Mouse (Mus musculus) liver, embryonic 15.5 days (tissue): ENCODE data around the gene Draxin. TPM values are rescaled to one million over a fixed set of nuclear protein-coding genes. Genes with fewer than 3 reads are reported as not detected.

Source experiments
- ATAC-seq: fragments of 200-750 bp; cut with Nextera tagmentation; 2 replicates; pipeline ENCODE4 v1.8.0; 2017; ENCODE audit warnings: moderate number of reproducible peaks, mild to moderate bottlenecking, moderate library complexity; ENCODE audit not compliant: insufficient read depth
- H3K27ac ChIP-seq: fragments of 300-500 bp; sonication (generic); replicated peaks from 2 replicates; pipeline ENCODE4 v1.5.1; 2015; ENCODE audit warnings: mild to moderate bottlenecking, inconsistent platforms
- H3K27me3 ChIP-seq: fragments of 300-500 bp; sonication (generic); 2 replicates; pipeline ENCODE4 v1.6.1; 2015; ENCODE audit warnings: mild to moderate bottlenecking, inconsistent platforms
- H3K36me3 ChIP-seq: fragments of 300-500 bp; sonication (generic); replicated peaks from 2 replicates; pipeline ENCODE4 v1.6.1; 2015; ENCODE audit warnings: moderate library complexity, mild to moderate bottlenecking, inconsistent platforms
- H3K4me1 ChIP-seq: fragments of 300-500 bp; sonication (generic); replicated peaks from 2 replicates; pipeline ENCODE4 v1.6.1; 2015; ENCODE audit warnings: inconsistent platforms
- H3K4me2 ChIP-seq: fragments of 300-500 bp; sonication (generic); 2 replicates; pipeline ENCODE4 v1.6.1; 2015; ENCODE audit warnings: moderate library complexity, mild to moderate bottlenecking, inconsistent platforms
- H3K4me3 ChIP-seq: fragments of 300-500 bp; sonication (generic); replicated peaks from 2 replicates; pipeline ENCODE4 v1.5.1; 2015; ENCODE audit warnings: mild to moderate bottlenecking, inconsistent platforms
- H3K9ac ChIP-seq: fragments of 300-500 bp; sonication (generic); 2 replicates; pipeline ENCODE4 v1.6.1; 2015; ENCODE audit warnings: moderate library complexity, mild to moderate bottlenecking, inconsistent platforms
- H3K9me3 ChIP-seq: fragments of 300-500 bp; sonication (generic); replicated peaks from 2 replicates; pipeline ENCODE4 v1.6.1; 2016; ENCODE audit warnings: inconsistent platforms
- WGBS: fragments of 180-500 bp; shearing (Covaris S2); methylation state at CpG from one replicate; pipeline ENCODE4 v1.1.7; 2015; ENCODE audit warnings: mixed read lengths; ENCODE audit not compliant: insufficient replicate concordance; 5-methylcytosine and 5-hydroxymethylcytosine counted together
- polyA plus RNA-seq: library from polyadenylated mRNA; unstranded; fragments of >200 nt; fragmentation: Nextera tagmentation; extraction: Ambion mirVana; gene quantifications from 2 replicates; pipeline ENCODE4 v1.2.1, GENCODE M21; 2015

Draxin gene
- polyA plus RNA-seq, 1 experiment from 2014 or later: 0.07 TPM

DNA sequence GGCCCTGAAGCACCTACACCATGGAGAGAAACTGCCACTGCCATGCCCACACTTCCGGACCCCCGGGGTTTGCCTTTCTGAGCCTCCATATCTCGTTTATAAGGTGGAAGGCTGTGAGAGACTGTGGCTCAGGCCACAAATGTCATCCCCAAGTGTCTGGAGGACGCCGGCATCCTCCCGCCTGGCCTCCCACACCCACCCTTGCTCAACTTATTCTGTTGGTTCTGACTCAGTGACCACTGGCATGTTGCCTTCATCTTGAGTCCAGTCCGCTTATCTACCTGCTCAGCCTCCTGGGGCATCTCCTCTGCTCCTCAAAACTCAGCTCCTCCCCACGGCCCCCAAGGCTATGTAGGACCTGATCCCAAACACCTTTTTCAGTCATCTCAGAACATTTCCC, 63.2 kb downstream of the Draxin start:
- no peaks in the 10 kb centered on the region for H3K9me3 ChIP-seq
- no peak overlapping the region for H3K4me3 ChIP-seq
- no peaks in the 10 kb centered on the region for H3K36me3 ChIP-seq
- peaks cover 5% of the 10 kb centered on the region; the same call in 1 of the 2 replicates for H3K4me1 ChIP-seq
- no peak overlapping the region for H3K27ac ChIP-seq
- H3K4me2 ChIP-seq: no peak overlapping the region
- no peak overlapping the region for H3K9ac ChIP-seq
- ATAC-seq: no peak
- H3K27me3 ChIP-seq: no peaks in the 10 kb centered on the region
- 77% methylated on average over 8 of the region's 8 CpGs for WGBS

DNA sequence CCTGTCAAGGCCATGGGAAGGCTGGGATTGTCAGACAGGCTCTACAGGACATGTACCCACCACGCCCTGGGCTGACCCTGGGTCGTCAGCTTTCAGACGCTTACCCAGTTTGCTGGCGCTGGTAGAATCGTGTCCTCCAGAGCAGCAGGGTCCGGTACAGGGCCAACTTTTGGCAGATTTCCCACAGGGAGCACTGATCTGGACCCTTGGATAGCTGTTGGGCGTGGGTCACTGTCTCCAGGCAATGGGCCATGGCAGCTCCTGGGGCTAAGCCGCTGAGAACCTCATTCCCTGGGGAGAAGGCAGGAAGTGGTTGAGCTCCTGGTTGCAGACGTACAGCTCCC, 64.1 kb downstream of the Draxin start:
- no peak overlapping the region for H3K27ac ChIP-seq
- H3K4me1 ChIP-seq: peaks cover 5% of the 10 kb centered on the region; the same call in 1 of the 2 replicates
- H3K9me3 ChIP-seq: no peaks in the 10 kb centered on the region
- ATAC-seq: no peak
- H3K36me3 ChIP-seq: no peaks in the 10 kb centered on the region
- no peak overlapping the region for H3K4me2 ChIP-seq
- H3K4me3 ChIP-seq: no peak overlapping the region
- H3K9ac ChIP-seq: no peak overlapping the region
- WGBS: 60% methylated on average over 9 of the region's 9 CpGs
- no peaks in the 10 kb centered on the region for H3K27me3 ChIP-seq

GRCm38 (mm10) chr4:148065702-148066400, 64.6 kb downstream of the Draxin start:
- no peak for ATAC-seq
- 42% methylated on average over 6 of the region's 6 CpGs for WGBS
- Histone ChIP-seq H3K4me3 (no peak overlapping the region), H3K27ac (no peak overlapping the region), H3K4me1 (peaks cover 8% of the 10 kb centered on the region; the same call in 1 of the 2 replicates), H3K4me2 (no peak overlapping the region), H3K27me3 (no peaks in the 10 kb centered on the region), H3K9me3 (no peaks in the 10 kb centered on the region), H3K9ac (no peak overlapping the region), H3K36me3 (no peaks in the 10 kb centered on the region)

- Histone ChIP-seq H3K9ac (no peak overlapping the region), H3K4me3 (no peak overlapping the region), H3K4me1 (peaks cover 21% of the 10 kb centered on the region), H3K9me3 (no peaks in the 10 kb centered on the region), H3K27me3 (no peaks in the 10 kb centered on the region), H3K36me3 (peaks cover 29% of the 10 kb centered on the region), H3K27ac (no peak overlapping the region), H3K4me2 (no peak overlapping the region)
- ATAC-seq: no peak
- WGBS: 83% methylated on average over 9 of the region's 9 CpGs
Measured at GRCm38 (mm10) chr4:148061086-148061480, 69.4 kb downstream of the Draxin start.

- 41% methylated on average over 13 of the region's 13 CpGs for WGBS
Measured at GRCm38 (mm10) chr4:148060120-148061085, 70.1 kb downstream of the Draxin start.

DNA sequence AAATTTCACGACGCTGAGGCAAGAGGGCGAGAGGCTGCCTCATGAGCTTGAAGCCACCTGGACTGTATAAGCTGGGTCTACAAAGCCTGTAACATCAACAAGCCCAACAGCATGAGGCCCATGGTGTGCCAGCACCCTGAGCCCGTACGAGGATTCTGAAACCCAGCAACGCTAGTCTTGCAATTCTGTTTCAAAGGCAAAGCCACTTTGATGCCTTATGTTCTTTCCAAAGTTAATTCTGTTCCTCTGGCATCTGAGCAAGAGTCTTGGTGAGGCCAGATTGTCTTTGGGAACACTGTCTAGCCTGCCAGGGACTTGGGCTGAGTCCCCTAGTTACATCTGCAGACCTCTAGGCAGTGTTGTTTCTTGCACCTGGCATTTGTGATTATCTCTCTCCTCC, 71.5 kb downstream of the Draxin start:
- Histone ChIP-seq H3K9me3 (no peaks in the 10 kb centered on the region), H3K4me3 (no peak overlapping the region), H3K27ac (no peak overlapping the region), H3K4me1 (peaks cover 19% of the 10 kb centered on the region), H3K27me3 (no peaks in the 10 kb centered on the region), H3K36me3 (peaks cover 50% of the 10 kb centered on the region), H3K4me2 (no peak overlapping the region), H3K9ac (no peak overlapping the region)
- ATAC-seq: no peak
- WGBS: 80% methylated on average over 6 of the region's 6 CpGs

More at GRCm38 (mm10) chr4:148060120-148061085, 70.1 kb downstream of the Draxin start:
- no peak for ATAC-seq
- H3K4me2 ChIP-seq: no peak overlapping the region
- H3K9me3 ChIP-seq: no peaks in the 10 kb centered on the region
- H3K36me3 ChIP-seq: peaks cover 36% of the 10 kb centered on the region
- no peak overlapping the region for H3K4me3 ChIP-seq
- no peaks in the 10 kb centered on the region for H3K27me3 ChIP-seq
- H3K27ac ChIP-seq: no peak overlapping the region
- H3K9ac ChIP-seq: no peak overlapping the region
- H3K4me1 ChIP-seq: peaks cover 19% of the 10 kb centered on the region

- H3K4me2 ChIP-seq: no peak overlapping the region
- H3K36me3 ChIP-seq: peaks cover 56% of the 10 kb centered on the region
- no peak overlapping the region for H3K4me3 ChIP-seq
- H3K4me1 ChIP-seq: peaks cover 19% of the 10 kb centered on the region
- ATAC-seq: no peak
- H3K27ac ChIP-seq: no peak overlapping the region
- H3K9ac ChIP-seq: no peak overlapping the region
- WGBS: 83% methylated on average over 9 of the region's 9 CpGs
- H3K27me3 ChIP-seq: no peaks in the 10 kb centered on the region
- H3K9me3 ChIP-seq: no peaks in the 10 kb centered on the region
Measured at GRCm38 (mm10) chr4:148058218-148058819, 72.2 kb downstream of the Draxin start.

- Histone ChIP-seq H3K36me3 (peaks cover 62% of the 10 kb centered on the region), H3K27me3 (no peaks in the 10 kb centered on the region), H3K4me3 (no peak overlapping the region), H3K9me3 (no peaks in the 10 kb centered on the region), H3K9ac (no peak overlapping the region), H3K27ac (no peak overlapping the region), H3K4me2 (no peak overlapping the region), H3K4me1 (peaks cover 19% of the 10 kb centered on the region)
- WGBS: 60% methylated on average over 5 of the region's 5 CpGs
- no peak for ATAC-seq
Measured at GRCm38 (mm10) chr4:148057661-148058209, 72.8 kb downstream of the Draxin start.

- H3K27me3 ChIP-seq: no peaks in the 10 kb centered on the region
- no peak overlapping the region for H3K4me3 ChIP-seq
- H3K9me3 ChIP-seq: no peaks in the 10 kb centered on the region
- ATAC-seq: peak; percentile 45
- H3K4me2 ChIP-seq: no peak overlapping the region
- H3K36me3 ChIP-seq: peaks cover 72% of the 10 kb centered on the region
- H3K9ac ChIP-seq: no peak overlapping the region
- 83% methylated on average over 4 of the region's 4 CpGs for WGBS
- H3K4me1 ChIP-seq: peaks cover 19% of the 10 kb centered on the region
- H3K27ac ChIP-seq: peak overlapping the region; percentile 51
Measured at GRCm38 (mm10) chr4:148056801-148057200, 73.7 kb downstream of the Draxin start.

- Histone ChIP-seq H3K9me3 (no peaks in the 10 kb centered on the region), H3K27me3 (no peaks in the 10 kb centered on the region), H3K36me3 (peaks cover 77% of the 10 kb centered on the region), H3K27ac (peak overlapping the region; percentile 51; the same call in 1 of the 2 replicates), H3K9ac (no peak overlapping the region), H3K4me2 (no peak overlapping the region), H3K4me1 (peaks cover 19% of the 10 kb centered on the region), H3K4me3 (no peak overlapping the region)
- no peak for ATAC-seq
- 74% methylated on average over 7 of the region's 7 CpGs for WGBS
Measured at GRCm38 (mm10) chr4:148056246-148056645, 74.3 kb downstream of the Draxin start.
